Mouse (Mus musculus) gastrocnemius, postnatal 14 days (tissue): Measurements from ENCODE around the gene Casz1. TPM values are rescaled to one million over a fixed set of nuclear protein-coding genes. Genes with fewer than 3 reads are reported as not detected.

Experiments
- DNase-seq: peaks from one replicate; pipeline ENCODE4 v3.0.0; 2021; ENCODE audit warnings: mixed read lengths
- intact Hi-C: fragments of 180-260 bp; cut with DNase I; formaldehyde crosslinking; loops from one replicate; pipeline ENCODE4 v1.15.1; 2025; ENCODE audit warnings: low total_unique reads
- total RNA-seq, 2 experiments: library from RNA; stranded (reverse); gene quantifications; 2 replicates each; pipeline ENCODE4 v1.2.3; 2021

Casz1 gene
- total RNA-seq, 2 experiments from 2014 or later = 31.2 to 32.9 TPM

GRCm38 (mm10) chr4:148870496-148870895 is 66.3 kb downstream of the Casz1 start:
- DNase-seq = no peak
- intact Hi-C loops = no loop called here

GRCm38 (mm10) chr4:148871751-148872334 is 67.6 kb downstream of the Casz1 start:
- DNase-seq = peak; percentile 75
- intact Hi-C loops = no loop called here

DNA sequence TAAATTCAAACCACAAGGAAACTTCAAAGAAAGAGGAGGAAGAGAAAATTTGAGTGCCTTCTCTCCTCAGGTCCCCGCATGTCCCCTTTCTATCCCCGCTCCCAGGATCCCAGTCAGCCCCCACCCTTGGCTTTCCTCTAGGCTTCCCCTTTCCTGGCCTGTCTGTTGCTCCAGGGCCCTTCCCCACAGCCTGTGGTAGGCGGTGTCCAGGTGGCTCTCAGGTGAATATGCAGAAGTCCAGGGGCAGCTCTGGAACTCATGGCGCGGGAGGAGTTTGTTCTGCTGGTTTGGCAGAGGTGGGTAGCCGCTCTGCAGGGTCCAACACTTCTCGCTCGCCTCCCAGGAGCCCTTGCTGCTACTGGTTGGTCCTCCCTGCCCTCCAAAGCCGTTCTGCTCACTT is 68.1 kb downstream of the Casz1 start:
- intact Hi-C loops = no loop called here
- DNase-seq = no peak

- intact Hi-C loops = no loop called here
- no peak for DNase-seq
Measured at GRCm38 (mm10) chr4:148872783-148873182, 68.6 kb downstream of the Casz1 start.

GRCm38 (mm10) chr4:148876166-148876565 is 71.9 kb downstream of the Casz1 start:
- intact Hi-C loops = no loop called here
- no peak for DNase-seq

- intact Hi-C loops = no loop called here
- no peak for DNase-seq
Measured at GRCm38 (mm10) chr4:148876867-148877266, 72.6 kb downstream of the Casz1 start.

DNA sequence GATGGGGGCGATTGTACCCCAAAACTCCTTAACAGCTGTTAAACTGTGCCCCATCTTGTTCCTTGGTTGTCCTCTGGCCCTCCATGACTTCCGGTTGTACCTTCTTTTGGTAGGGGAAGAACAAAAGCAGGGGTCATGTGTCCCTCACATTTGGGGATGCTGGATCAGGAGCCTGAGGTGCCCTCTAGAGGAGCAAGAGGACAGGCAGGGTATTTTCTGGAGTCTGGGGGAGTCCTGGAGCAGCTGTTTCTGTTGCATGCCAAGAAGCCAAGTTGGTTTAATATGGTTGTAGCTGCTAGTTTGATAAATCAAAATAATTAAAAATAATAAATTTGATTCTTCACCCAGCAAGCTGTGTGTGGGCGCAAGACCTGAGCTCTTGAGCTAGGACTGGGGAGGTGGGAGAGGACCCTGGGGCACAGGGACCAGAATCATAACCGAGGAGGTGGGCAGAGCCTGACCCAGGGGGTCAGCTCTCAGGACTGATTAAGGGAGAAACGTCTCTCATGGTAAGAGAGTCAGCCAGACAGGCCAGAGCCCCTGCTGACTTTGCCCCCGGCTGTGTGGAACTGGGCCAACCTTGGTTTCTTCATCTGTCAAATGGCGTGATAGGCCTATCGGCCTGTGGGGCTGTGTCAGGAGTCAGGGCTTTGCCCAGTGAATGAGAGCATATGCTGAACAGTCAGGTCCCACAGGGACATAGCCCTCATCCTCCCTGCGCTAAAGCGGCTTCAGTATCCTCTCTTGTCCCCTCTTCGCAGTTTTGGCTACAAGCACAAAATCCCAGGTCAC is 74.2 kb downstream of the Casz1 start:
- DNase-seq = no peak
- intact Hi-C loops = no loop called here

DNA sequence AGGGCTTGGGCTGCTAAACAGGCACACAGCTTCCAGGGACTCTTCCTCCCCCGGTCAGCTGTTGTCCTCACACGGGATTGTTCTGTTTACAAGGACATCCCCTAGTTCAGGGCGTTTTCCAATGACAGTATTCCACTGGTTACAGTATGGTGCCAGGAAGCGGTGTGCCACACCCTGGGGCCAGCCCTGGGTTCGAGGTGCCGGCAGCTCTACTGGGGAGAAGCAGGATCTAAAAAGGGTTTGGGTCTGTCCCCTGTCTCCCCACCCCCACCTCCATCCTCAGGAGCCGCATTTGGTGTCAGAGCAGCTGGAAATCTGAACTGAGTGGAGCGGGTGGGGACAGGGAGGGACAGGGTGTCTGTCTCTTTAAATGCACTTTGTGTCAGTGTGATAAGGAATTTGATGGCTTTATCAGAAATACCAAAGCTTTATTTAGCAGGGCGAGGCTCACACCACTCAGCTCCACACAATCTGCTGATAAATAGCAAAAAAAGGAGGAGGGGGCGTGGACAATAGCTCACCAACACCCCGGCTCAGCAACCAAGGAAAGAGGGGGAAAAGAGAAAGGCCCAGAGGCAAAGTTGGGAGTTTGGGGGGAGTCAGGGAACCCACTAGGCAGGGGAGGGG is 74.9 kb downstream of the Casz1 start:
- intact Hi-C loops = no loop called here
- no peak for DNase-seq

DNA sequence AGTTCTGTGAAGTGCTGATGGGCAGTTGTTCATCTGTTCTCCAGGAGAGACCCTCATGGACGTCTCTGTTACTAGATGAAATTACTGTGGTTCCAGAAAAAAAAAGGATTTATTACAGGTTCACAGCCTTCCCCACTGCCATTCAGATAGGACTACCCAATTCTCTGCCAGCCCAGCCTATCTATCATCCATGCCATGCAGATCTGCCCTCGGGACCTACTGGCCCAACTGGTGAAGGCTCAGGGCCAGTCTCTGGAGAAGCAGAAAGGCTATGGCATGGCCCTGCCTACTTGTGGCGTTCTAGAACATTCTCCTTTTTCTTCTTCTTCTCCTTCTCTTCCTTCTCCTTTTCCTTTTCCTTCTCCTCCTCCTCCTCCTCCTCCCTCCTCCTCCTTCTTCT is 75.4 kb downstream of the Casz1 start:
- intact Hi-C loops = no loop called here

DNA sequence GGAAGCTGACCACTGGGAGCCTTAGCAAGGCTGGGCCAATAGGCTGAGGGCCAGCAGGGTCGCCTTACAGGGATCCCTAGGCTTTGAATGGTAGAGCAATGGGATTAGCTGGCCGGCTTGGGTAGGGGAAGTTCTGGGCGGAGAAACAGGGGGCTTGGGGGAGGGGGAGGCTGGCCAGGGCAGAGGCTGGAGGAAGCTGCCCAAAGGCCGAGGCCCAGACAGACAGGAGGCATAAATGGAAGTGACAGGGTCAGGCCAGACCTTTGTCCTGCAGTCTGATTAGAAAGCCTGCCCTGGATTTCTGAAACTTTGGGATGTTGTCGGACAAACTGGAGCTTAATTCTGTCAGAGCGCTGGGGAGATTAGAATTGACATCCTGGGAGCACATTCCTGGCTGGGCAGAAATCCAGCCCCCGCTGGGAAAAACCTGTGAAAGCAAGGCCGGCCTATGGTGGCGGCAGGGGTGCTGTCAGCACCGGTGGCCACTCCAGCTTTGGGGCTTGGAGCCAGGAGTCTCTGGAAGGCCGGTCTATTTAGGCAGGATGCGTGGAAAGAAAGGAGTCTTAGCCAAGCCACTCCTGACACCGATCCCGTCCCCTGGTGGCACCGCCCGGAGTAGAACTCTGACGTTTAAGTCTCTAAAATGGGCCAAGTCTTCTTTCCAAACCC is 76.9 kb downstream of the Casz1 start:
- DNase-seq = peak; percentile 52
- intact Hi-C loops = no loop called here

More for the DNA sequence above, 75.4 kb downstream of the Casz1 start:
- DNase-seq = no peak

DNA sequence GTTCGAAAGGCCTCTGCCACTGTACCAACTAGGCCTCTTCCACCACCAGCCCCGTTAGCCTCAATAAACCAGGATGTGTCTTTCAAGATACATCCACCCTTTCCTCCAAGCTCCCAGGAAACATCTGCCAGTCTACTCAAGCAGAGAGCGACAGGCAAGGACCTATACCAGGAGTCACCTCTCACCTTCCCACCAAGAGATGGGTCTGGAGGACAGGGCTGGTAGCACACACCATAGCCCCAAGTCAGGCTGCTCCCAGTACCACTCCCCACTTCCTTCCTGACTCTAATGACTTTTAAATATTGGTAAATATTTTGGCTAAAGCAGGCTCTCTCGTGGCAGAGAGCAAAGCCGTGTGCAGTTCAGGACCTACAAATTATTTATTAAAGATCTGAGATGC is 77.6 kb downstream of the Casz1 start:
- DNase-seq = no peak
- intact Hi-C loops = no loop called here

DNA sequence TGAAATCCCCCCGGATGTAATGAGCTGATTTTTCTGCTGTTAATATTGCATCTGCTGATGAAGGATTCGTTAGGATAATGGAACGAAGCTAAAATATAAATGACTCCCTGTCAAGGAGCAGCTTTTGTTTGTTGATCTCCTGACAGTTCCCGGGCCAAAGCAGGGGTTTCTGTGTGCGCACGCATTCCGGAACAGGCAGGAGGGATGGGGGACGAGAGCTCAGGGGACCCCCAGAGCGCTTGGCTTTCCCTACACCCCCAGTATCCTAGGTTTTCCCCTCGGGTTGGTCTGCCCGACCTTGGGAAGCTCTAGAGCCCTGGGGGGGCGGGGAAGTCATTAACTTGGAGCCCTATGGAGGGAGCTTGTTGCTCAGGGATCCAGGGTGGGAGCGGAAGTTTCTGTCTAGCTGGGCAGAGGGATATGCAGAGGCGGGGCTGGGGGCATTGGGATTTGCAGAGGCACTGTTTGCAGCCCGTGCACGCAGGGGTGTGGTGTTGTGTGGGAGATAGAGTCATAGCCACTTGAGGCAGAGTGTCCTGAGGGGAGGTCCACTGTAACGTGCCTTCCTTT is 78.2 kb downstream of the Casz1 start:
- DNase-seq = no peak
- intact Hi-C loops = no loop called here

DNA sequence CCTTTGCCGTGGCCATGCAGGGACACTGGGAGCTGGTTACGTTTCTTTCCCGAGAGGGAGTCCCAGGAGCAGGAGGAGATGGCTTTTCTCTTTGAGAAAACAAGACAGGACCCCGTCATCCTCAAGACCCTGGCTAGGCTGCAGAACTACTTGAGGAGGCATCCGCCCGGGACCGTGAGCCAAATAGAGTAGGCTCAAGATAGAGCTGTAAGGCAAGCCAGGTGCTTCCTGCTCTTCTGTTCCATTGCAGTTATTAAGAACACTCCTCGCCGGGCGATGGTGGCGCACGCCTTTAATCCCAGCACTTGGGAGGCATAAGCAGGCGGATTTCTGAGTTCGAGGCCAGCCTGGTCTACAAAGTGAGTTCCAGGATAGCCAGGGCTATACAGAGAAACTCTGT is 80.4 kb downstream of the Casz1 start:
- intact Hi-C loops = no loop called here
- no peak for DNase-seq

DNA sequence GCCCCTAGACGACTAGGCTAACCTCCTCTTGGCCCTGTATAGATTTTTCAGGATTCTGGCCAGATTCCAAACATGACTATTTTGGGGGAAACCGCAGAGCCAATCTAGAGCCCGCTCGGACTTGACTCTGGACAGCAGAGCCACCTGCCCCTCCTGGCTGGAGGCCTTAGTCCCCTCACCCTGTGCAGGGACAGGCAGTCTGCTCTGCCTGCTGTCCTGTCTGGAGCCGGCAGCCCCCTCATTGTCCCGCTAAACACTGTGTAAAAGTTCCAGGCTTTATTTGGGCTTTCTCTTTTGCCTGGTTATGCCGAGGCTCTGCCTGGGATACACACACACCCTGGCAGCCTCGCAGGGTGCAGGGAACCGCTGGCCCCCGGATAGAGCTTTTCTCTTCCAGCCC is 81.2 kb downstream of the Casz1 start:
- DNase-seq = no peak
- intact Hi-C loops = no loop called here

- intact Hi-C loops = no loop called here
Measured at GRCm38 (mm10) chr4:148885921-148886540, 81.8 kb downstream of the Casz1 start.

GRCm38 (mm10) chr4:148888229-148888628 is 84.0 kb downstream of the Casz1 start:
- intact Hi-C loops = no loop called here
- DNase-seq = no peak

More at GRCm38 (mm10) chr4:148885921-148886540, 81.8 kb downstream of the Casz1 start:
- DNase-seq = no peak

DNA sequence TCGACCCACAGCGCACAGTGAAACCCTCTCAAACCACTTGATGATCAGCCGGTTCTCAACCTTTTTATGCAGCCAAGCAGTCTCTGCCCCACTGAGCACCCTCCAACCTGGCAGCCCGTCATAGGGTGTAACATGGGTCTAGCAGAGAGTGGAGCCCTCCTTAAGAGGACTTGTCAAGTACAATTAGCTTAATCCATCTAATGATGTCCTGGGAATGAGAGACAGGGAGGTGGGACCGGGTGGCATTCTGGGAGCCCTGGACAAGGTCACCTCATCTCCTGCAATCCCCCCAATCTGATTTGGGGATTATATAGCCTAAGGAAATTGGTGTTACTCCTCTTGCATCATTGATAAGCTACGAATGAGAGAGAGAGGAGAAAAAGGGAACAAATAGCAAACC is 84.8 kb downstream of the Casz1 start:
- intact Hi-C loops = no loop called here
- no peak for DNase-seq

- intact Hi-C loops = no loop called here
- no peak for DNase-seq
Measured at GRCm38 (mm10) chr4:148890442-148890841, 86.2 kb downstream of the Casz1 start.
